ENCODE assay signal across 47 mouse cellular contexts in the genomic region with DNA sequence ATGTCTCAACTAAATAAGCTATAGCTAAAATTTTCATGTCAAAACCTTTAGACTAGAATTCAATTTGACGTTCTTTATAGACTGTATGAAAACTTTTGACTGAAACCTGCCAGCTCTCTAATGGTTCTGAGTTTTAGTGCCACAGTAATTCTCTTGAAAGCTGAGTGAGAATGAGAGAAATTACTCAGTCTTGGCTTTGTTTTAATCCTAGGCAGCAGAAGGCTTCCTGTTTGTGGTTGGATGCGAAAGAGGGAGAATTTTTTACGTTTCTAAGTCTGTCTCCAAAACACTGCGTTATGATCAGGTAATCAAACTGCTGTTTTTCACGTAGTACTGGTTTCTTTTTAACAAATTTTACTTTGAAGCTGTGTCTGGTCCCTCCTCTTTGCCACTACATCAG. TPM values are rescaled to one million over a fixed set of nuclear protein-coding genes. Genes with fewer than 3 reads are reported as not detected.
"Had no signal": no experiment of that assay in that cellular context is flagged by ENCODE, and none has a peak within 500 bp of the region (broad histone marks: within the 10 kb centered on the region; RNA-seq: fewer than 3 reads in every experiment).

No protein-coding gene starts in this region.

- H3K9ac ChIP-seq: heart, embryonic 12.5 days; heart, embryonic 13.5 days; heart, embryonic 15.5 days; hindbrain, embryonic 12.5 days; hindbrain, embryonic 13.5 days; hindbrain, embryonic 14.5 days; hindbrain, embryonic 15.5 days; intestine, embryonic 15.5 days; kidney, embryonic 15.5 days had no signal

- H3K9me3 ChIP-seq: heart, embryonic 10.5 days; heart, embryonic 13.5 days; heart, embryonic 15.5 days; hindbrain, embryonic 10.5 days; hindbrain, embryonic 12.5 days; hindbrain, embryonic 13.5 days; hindbrain, embryonic 15.5 days; intestine, embryonic 15.5 days; kidney, embryonic 15.5 days had no signal

- H3K27me3 ChIP-seq: heart, embryonic 12.5 days; heart, embryonic 13.5 days; heart, embryonic 15.5 days; hindbrain, embryonic 12.5 days; hindbrain, embryonic 13.5 days; hindbrain, embryonic 15.5 days; intestine, embryonic 15.5 days; kidney, embryonic 15.5 days had no signal

- H3K27ac ChIP-seq: heart, embryonic 10.5 days; heart, embryonic 13.5 days; heart, embryonic 15.5 days; hindbrain, embryonic 10.5 days; hindbrain, embryonic 12.5 days; hindbrain, embryonic 13.5 days; hindbrain, embryonic 14.5 days; hindbrain, embryonic 15.5 days; hindbrain, postnatal 0 days; intestine, embryonic 15.5 days; kidney, embryonic 15.5 days; kidney, postnatal 0 days; layer of hippocampus, adult 2 months; left cerebral cortex, adult 2 months had no signal

- DNase-seq: heart, postnatal 10 days; heart, postnatal 14 days; heart, postnatal 36 days; heart, postnatal 4 days; kidney, adult 11 months; kidney, adult 18-20 months; kidney, adult 2 months; kidney, adult 8-10 months; kidney, adult 9 months; kidney, postnatal 10 days; kidney, postnatal 14 days; kidney, postnatal 25 days; kidney, postnatal 36 days; kidney, postnatal 4 days; layer of hippocampus, postnatal 36 days had no signal

- H3K4me3 ChIP-seq: heart, embryonic 10.5 days; heart, embryonic 12.5 days; heart, embryonic 13.5 days; heart, embryonic 15.5 days; hindbrain, embryonic 10.5 days; hindbrain, embryonic 12.5 days; hindbrain, embryonic 13.5 days; hindbrain, embryonic 15.5 days; intestine, embryonic 15.5 days; kidney, embryonic 15.5 days; layer of hippocampus, adult 2 months; left cerebral cortex, adult 2 months had no signal

- H3K36me3 ChIP-seq: hindbrain, embryonic 10.5 days; hindbrain, embryonic 12.5 days; hindbrain, embryonic 15.5 days; intestine, embryonic 15.5 days; kidney, embryonic 15.5 days had no signal

- H3K4me2 ChIP-seq: heart, embryonic 11.5 days; heart, embryonic 12.5 days; heart, embryonic 13.5 days; heart, embryonic 15.5 days; hindbrain, embryonic 12.5 days; hindbrain, embryonic 13.5 days; hindbrain, embryonic 14.5 days; hindbrain, embryonic 15.5 days; intestine, embryonic 15.5 days; kidney, embryonic 15.5 days had no signal

- H3K4me1 ChIP-seq: heart, embryonic 10.5 days; heart, embryonic 12.5 days; heart, embryonic 13.5 days; heart, embryonic 15.5 days; hindbrain, embryonic 10.5 days; hindbrain, embryonic 12.5 days; hindbrain, embryonic 13.5 days; hindbrain, embryonic 15.5 days; intestine, embryonic 15.5 days; kidney, embryonic 15.5 days had no signal

RNA-seq across cellular contexts. Expression of gene Arntl2, which starts 17.2 kb away (rescaled TPM):
- total RNA-seq: hematopoietic stem cell, adult 5-6 weeks had no signal

RNA-seq across cellular contexts. Expression of gene Smco2, which starts 36.9 kb away (rescaled TPM):
- total RNA-seq: hematopoietic stem cell, adult 5-6 weeks; hindbrain, postnatal 0 days; layer of hippocampus, adult 18-20 months; layer of hippocampus, adult 2 months; layer of hippocampus, adult 8-10 months; layer of hippocampus, postnatal 10 days; layer of hippocampus, postnatal 14 days; layer of hippocampus, postnatal 25 days; layer of hippocampus, postnatal 36 days; left cerebral cortex, adult 18-20 months; left cerebral cortex, adult 2 months had no signal
- polyA plus RNA-seq: heart, embryonic 10.5 days; heart, embryonic 11.5 days; heart, embryonic 12.5 days; heart, embryonic 13.5 days; hindbrain, embryonic 10.5 days; hindbrain, embryonic 11.5 days; hindbrain, embryonic 12.5 days; hindbrain, embryonic 13.5 days; hindbrain, embryonic 14.5 days; hindbrain, embryonic 15.5 days; hindbrain, embryonic 16.5 days; hindbrain, postnatal 0 days; inflammation-experienced regulatory T-cells, adult 6 months; intestine, embryonic 14.5 days; intestine, embryonic 15.5 days; intestine, embryonic 16.5 days; intestine, postnatal 0 days; kidney, adult 2 months; kidney, embryonic 14.5 days; kidney, embryonic 15.5 days; kidney, embryonic 16.5 days; kidney, postnatal 0 days; large intestine, adult 2 months had no signal
